16 mouse cellular contexts compared by ENCODE assay signal in the genomic region with DNA sequence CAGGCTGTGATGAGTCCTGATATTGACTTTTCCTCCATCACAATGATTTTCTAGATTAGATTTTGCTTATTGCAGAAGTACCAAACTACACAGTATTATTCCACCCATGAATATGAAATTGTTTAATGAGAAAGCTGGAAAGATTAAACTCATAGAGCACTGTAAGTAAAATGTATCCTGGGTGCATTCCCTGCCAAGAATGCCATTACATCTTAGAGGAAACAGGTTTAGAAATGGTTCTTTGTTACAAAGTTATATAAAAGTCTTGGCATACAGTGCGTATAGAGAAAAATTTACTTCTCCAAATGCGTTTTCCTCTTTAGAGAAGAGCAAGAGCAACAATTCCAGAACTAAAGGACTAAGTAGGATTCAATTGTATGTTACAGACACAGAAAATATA.
"Had no signal": no experiment of that assay in that cellular context is flagged by ENCODE, and none has a peak within 500 bp of the region (broad histone marks: within the 10 kb centered on the region; RNA-seq: fewer than 3 reads in every experiment).

No protein-coding gene starts in this region.

- H3K27ac ChIP-seq: neural tube, embryonic 13.5 days; neural tube, embryonic 15.5 days; stomach, embryonic 15.5 days; stomach, postnatal 0 days had no signal

- H3K4me3 ChIP-seq: neural tube, embryonic 13.5 days; neural tube, embryonic 15.5 days; stomach, embryonic 15.5 days had no signal

- DNase-seq: retina, postnatal 1 day; right cerebral cortex, adult 18-20 months; right cerebral cortex, postnatal 14 days; right cerebral cortex, postnatal 25 days; right cerebral cortex, postnatal 4 days; spleen, adult 18-20 months; thymus, adult 18-20 months; thymus, adult 2 months; thymus, postnatal 14 days; thymus, postnatal 25 days; thymus, postnatal 36 days; thymus, postnatal 4 days had no signal
